Mouse (Mus musculus) layer of hippocampus, adult 9-11 months (tissue): ENCODE measurements around the gene Ugp2.
"Not testable (repeated sequence)": the region's sequence is repeated elsewhere in the genome, so short reads cannot be mapped to it uniquely, and the experiment has no call there.

ENCODE experiments used
- DNase-seq: peaks from one replicate; pipeline ENCODE4 v3.0.0; 2022

Gene Ugp2

GRCm38 (mm10) chr11:21328141-21328540 lies 42.9 kb downstream of the Ugp2 start:
- no peak for DNase-seq

- DNase-seq, result no peak
These were observed 43.5 kb downstream of the Ugp2 start for GRCm38 (mm10) chr11:21327486-21327885.

- no peak for DNase-seq
These were observed 44.2 kb downstream of the Ugp2 start for GRCm38 (mm10) chr11:21326770-21327169.

GRCm38 (mm10) chr11:21325781-21326180 lies 45.2 kb downstream of the Ugp2 start:
- DNase-seq, result no peak

GRCm38 (mm10) chr11:21322349-21322748 lies 48.7 kb downstream of the Ugp2 start:
- no peak for DNase-seq

GRCm38 (mm10) chr11:21321577-21321976 lies 49.4 kb downstream of the Ugp2 start:
- no peak for DNase-seq

- no peak for DNase-seq
These were observed 56.9 kb downstream of the Ugp2 start for GRCm38 (mm10) chr11:21313922-21314657.

GRCm38 (mm10) chr11:21309516-21309915 lies 61.5 kb downstream of the Ugp2 start:
- no peak for DNase-seq

- no peak for DNase-seq
These were observed 62.9 kb downstream of the Ugp2 start for GRCm38 (mm10) chr11:21308119-21308518.

GRCm38 (mm10) chr11:21307078-21307668 lies 63.8 kb downstream of the Ugp2 start:
- DNase-seq, result no peak

GRCm38 (mm10) chr11:21303619-21304018 lies 67.4 kb downstream of the Ugp2 start:
- no peak for DNase-seq

- no peak for DNase-seq
These were observed 75.5 kb downstream of the Ugp2 start for GRCm38 (mm10) chr11:21295486-21295885.

- DNase-seq, result not testable (repeated sequence)
These were observed 82.8 kb downstream of the Ugp2 start for GRCm38 (mm10) chr11:21288153-21288552.

- DNase-seq, result no peak
These were observed 84.6 kb downstream of the Ugp2 start for GRCm38 (mm10) chr11:21286391-21286790.

GRCm38 (mm10) chr11:21276151-21276550 lies 94.8 kb downstream of the Ugp2 start:
- DNase-seq, result no peak
